Mouse (Mus musculus): Measurements from ENCODE around the gene Anks1.

Gene Anks1

GRCm38 (mm10) chr17:28093837-28094236 is 184.7 kb downstream of the Anks1 start:
- DNase-seq (ENCODE audit: low spot score in 2 of 2) = no peak

- DNase-seq (ENCODE audit: low spot score in 2 of 2) = no peak
Observed at GRCm38 (mm10) chr17:28096418-28096817, 187.3 kb downstream of the Anks1 start.

- no peak for DNase-seq (ENCODE audit: low spot score in 2 of 2)
Observed at GRCm38 (mm10) chr17:28097308-28097707, 188.2 kb downstream of the Anks1 start.

GRCm38 (mm10) chr17:28099086-28099485 is 190.0 kb downstream of the Anks1 start:
- no peak for DNase-seq (ENCODE audit: low spot score in 2 of 2)

- DNase-seq (ENCODE audit: low spot score in 2 of 2) = no peak
Observed at GRCm38 (mm10) chr17:28100669-28101068, 191.6 kb downstream of the Anks1 start.

GRCm38 (mm10) chr17:28101284-28101887 is 192.3 kb downstream of the Anks1 start:
- no peak for DNase-seq (ENCODE audit: low spot score in 2 of 2)

GRCm38 (mm10) chr17:28101902-28102319 is 192.8 kb downstream of the Anks1 start:
- DNase-seq (ENCODE audit: low spot score in 2 of 2) = no peak

- no peak for DNase-seq (ENCODE audit: low spot score in 2 of 2)
Observed at GRCm38 (mm10) chr17:28104416-28104815, 195.3 kb downstream of the Anks1 start.

GRCm38 (mm10) chr17:28106352-28106751 is 197.2 kb downstream of the Anks1 start:
- no peak for DNase-seq (ENCODE audit: low spot score in 2 of 2)

GRCm38 (mm10) chr17:28107275-28107674 is 198.2 kb downstream of the Anks1 start:
- no peak for DNase-seq (ENCODE audit: low spot score in 2 of 2)

- DNase-seq (ENCODE audit: low spot score in 2 of 2) = no peak
Observed at GRCm38 (mm10) chr17:28112266-28112665, 203.2 kb downstream of the Anks1 start.
